Mouse (Mus musculus): ENCODE measurements around the gene A430005L14Rik. TPM values are rescaled to one million over a fixed set of nuclear protein-coding genes. Genes with fewer than 3 reads are reported as not detected.
"Not testable (repeated sequence)": the region's sequence is repeated elsewhere in the genome, so short reads cannot be mapped to it uniquely, and the experiment has no call there.

Gene A430005L14Rik
- 10 to 100 TPM; 18.0 to 19.9 TPM for total RNA-seq (2021)
- polyA plus RNA-seq (2012; rRNA removed), result 45.5 and 47.9 TPM in 2 replicates
- long read RNA-seq, transcript A430005L14Rik-201 (4 exons, 1,098 nt), result major isoform, 15 of 18 reads
- long read RNA-seq, partial matches to known transcripts, result 1 of 18 reads
- long read RNA-seq, other reads (novel, unspliced or antisense), result 1 of 18 reads

GRCm38 (mm10) chr4:153956569-153957405 is at the start of gene A430005L14Rik:
Gene A430005L14Rik (plus strand): TSS chr4:153957237.
- DNase-seq, result peak; percentile 97

GRCm38 (mm10) chr4:153907573-153907972 is 49.5 kb upstream of the A430005L14Rik start:
- DNase-seq, result no peak

- no peak for DNase-seq
These were observed 43.4 kb upstream of the A430005L14Rik start for GRCm38 (mm10) chr4:153913635-153914034.

GRCm38 (mm10) chr4:153917773-153918500 is 39.1 kb upstream of the A430005L14Rik start:
- no peak for DNase-seq

- DNase-seq, result no peak
These were observed 36.4 kb upstream of the A430005L14Rik start for GRCm38 (mm10) chr4:153920517-153921233.

GRCm38 (mm10) chr4:153922090-153922489 is 34.9 kb upstream of the A430005L14Rik start:
- DNase-seq, result not testable (repeated sequence)

- no peak for DNase-seq
These were observed 28.2 kb upstream of the A430005L14Rik start for GRCm38 (mm10) chr4:153928772-153929299.

- no peak for DNase-seq
These were observed 27.6 kb upstream of the A430005L14Rik start for GRCm38 (mm10) chr4:153929425-153929824.

- DNase-seq, result no peak
These were observed 27.1 kb upstream of the A430005L14Rik start for GRCm38 (mm10) chr4:153929921-153930320.

GRCm38 (mm10) chr4:153943243-153943642 is 13.8 kb upstream of the A430005L14Rik start:
- peak; percentile 10 for DNase-seq

- DNase-seq, result no peak
These were observed 12.8 kb upstream of the A430005L14Rik start for GRCm38 (mm10) chr4:153944261-153944660.

GRCm38 (mm10) chr4:153945741-153946140 is 11.3 kb upstream of the A430005L14Rik start:
- no peak for DNase-seq

- no peak for DNase-seq
These were observed 6.7 kb upstream of the A430005L14Rik start for GRCm38 (mm10) chr4:153950372-153950771.

GRCm38 (mm10) chr4:153951150-153951549 is 5.9 kb upstream of the A430005L14Rik start:
- DNase-seq, result no peak

- DNase-seq, result no peak
These were observed 5.3 kb upstream of the A430005L14Rik start for GRCm38 (mm10) chr4:153951692-153952091.

GRCm38 (mm10) chr4:153955651-153956050 is 1.4 kb upstream of the A430005L14Rik start:
- DNase-seq, result no peak

- no peak for DNase-seq
These were observed 610 bp downstream of the A430005L14Rik start for GRCm38 (mm10) chr4:153957444-153958250.

GRCm38 (mm10) chr4:153962631-153963030 is 5.6 kb downstream of the A430005L14Rik start:
- no peak for DNase-seq

- DNase-seq, result no peak
These were observed 9.6 kb downstream of the A430005L14Rik start for GRCm38 (mm10) chr4:153966651-153967050.

- DNase-seq, result no peak
These were observed 10.5 kb downstream of the A430005L14Rik start for GRCm38 (mm10) chr4:153967556-153967955.

- DNase-seq, result no peak
These were observed 11.0 kb downstream of the A430005L14Rik start for GRCm38 (mm10) chr4:153968063-153968462.
